Mouse (Mus musculus): Measurements from ENCODE around the gene Phactr3.

Gene Phactr3

GRCm38 (mm10) chr2:178194908-178195307 lies 76.1 kb downstream of the Phactr3 start:
- DNase-seq (ENCODE audit: low spot score): no peak

GRCm38 (mm10) chr2:178196038-178196437 lies 77.3 kb downstream of the Phactr3 start:
- DNase-seq (ENCODE audit: low spot score): no peak

- no peak for DNase-seq (ENCODE audit: low spot score)
Measured at GRCm38 (mm10) chr2:178197542-178197941, 78.8 kb downstream of the Phactr3 start.

GRCm38 (mm10) chr2:178204455-178204854 lies 85.7 kb downstream of the Phactr3 start:
- peak; percentile 79 for DNase-seq (ENCODE audit: low spot score)

GRCm38 (mm10) chr2:178208186-178208600 lies 89.4 kb downstream of the Phactr3 start:
- DNase-seq (ENCODE audit: low spot score): no peak

GRCm38 (mm10) chr2:178213826-178214225 lies 95.1 kb downstream of the Phactr3 start:
- DNase-seq (ENCODE audit: low spot score): no peak

- no peak for DNase-seq (ENCODE audit: low spot score)
Measured at GRCm38 (mm10) chr2:178214531-178214930, 95.8 kb downstream of the Phactr3 start.

GRCm38 (mm10) chr2:178218461-178218860 lies 99.7 kb downstream of the Phactr3 start:
- no peak for DNase-seq (ENCODE audit: low spot score)

- DNase-seq (ENCODE audit: low spot score): no peak
Measured at GRCm38 (mm10) chr2:178219454-178220147, 100.8 kb downstream of the Phactr3 start.

- no peak for DNase-seq (ENCODE audit: low spot score)
Measured at GRCm38 (mm10) chr2:178220148-178220717, 101.5 kb downstream of the Phactr3 start.

- no peak for DNase-seq (ENCODE audit: low spot score)
Measured at GRCm38 (mm10) chr2:178221003-178221402, 102.2 kb downstream of the Phactr3 start.

- no peak for DNase-seq (ENCODE audit: low spot score)
Measured at GRCm38 (mm10) chr2:178229231-178229630, 110.5 kb downstream of the Phactr3 start.

- no peak for DNase-seq (ENCODE audit: low spot score)
Measured at GRCm38 (mm10) chr2:178233487-178233886, 114.7 kb downstream of the Phactr3 start.

- no peak for DNase-seq (ENCODE audit: low spot score)
Measured at GRCm38 (mm10) chr2:178237056-178237455, 118.3 kb downstream of the Phactr3 start.

GRCm38 (mm10) chr2:178238503-178238902 lies 119.7 kb downstream of the Phactr3 start:
- DNase-seq (ENCODE audit: low spot score): no peak

GRCm38 (mm10) chr2:178240886-178241285 lies 122.1 kb downstream of the Phactr3 start:
- DNase-seq (ENCODE audit: low spot score): no peak

- no peak for DNase-seq (ENCODE audit: low spot score)
Measured at GRCm38 (mm10) chr2:178241374-178241773, 122.6 kb downstream of the Phactr3 start.

- no peak for DNase-seq (ENCODE audit: low spot score)
Measured at GRCm38 (mm10) chr2:178242996-178243395, 124.2 kb downstream of the Phactr3 start.

- no peak for DNase-seq (ENCODE audit: low spot score)
Measured at GRCm38 (mm10) chr2:178244866-178245265, 126.1 kb downstream of the Phactr3 start.

- DNase-seq (ENCODE audit: low spot score): no peak
Measured at GRCm38 (mm10) chr2:178245841-178246240, 127.1 kb downstream of the Phactr3 start.

GRCm38 (mm10) chr2:178246767-178247166 lies 128.0 kb downstream of the Phactr3 start:
- no peak for DNase-seq (ENCODE audit: low spot score)

- no peak for DNase-seq (ENCODE audit: low spot score)
Measured at GRCm38 (mm10) chr2:178247274-178247673, 128.5 kb downstream of the Phactr3 start.

GRCm38 (mm10) chr2:178257117-178257825 lies 138.5 kb downstream of the Phactr3 start:
- no peak for DNase-seq (ENCODE audit: low spot score)
